Mouse (Mus musculus) mouse trophoblast stem cell (cell line): ENCODE measurements around the gene Klhl30.

Experiments used
- in situ Hi-C, 2 experiments: fragments of 300-500 bp; cut with MseI, MboI; formaldehyde crosslinking; loops; 2 replicates in 1 of 2; 3 replicates in 1 of 2; pipeline ENCODE4 v1.15.1; 2025

Gene Klhl30

GRCm38 (mm10) chr1:91364822-91365644, 14.2 kb downstream of the Klhl30 start:
- in situ Hi-C loops: no loop called here

- in situ Hi-C loops: no loop called here
Measured at GRCm38 (mm10) chr1:91365816-91366214, 15.0 kb downstream of the Klhl30 start.

DNA sequence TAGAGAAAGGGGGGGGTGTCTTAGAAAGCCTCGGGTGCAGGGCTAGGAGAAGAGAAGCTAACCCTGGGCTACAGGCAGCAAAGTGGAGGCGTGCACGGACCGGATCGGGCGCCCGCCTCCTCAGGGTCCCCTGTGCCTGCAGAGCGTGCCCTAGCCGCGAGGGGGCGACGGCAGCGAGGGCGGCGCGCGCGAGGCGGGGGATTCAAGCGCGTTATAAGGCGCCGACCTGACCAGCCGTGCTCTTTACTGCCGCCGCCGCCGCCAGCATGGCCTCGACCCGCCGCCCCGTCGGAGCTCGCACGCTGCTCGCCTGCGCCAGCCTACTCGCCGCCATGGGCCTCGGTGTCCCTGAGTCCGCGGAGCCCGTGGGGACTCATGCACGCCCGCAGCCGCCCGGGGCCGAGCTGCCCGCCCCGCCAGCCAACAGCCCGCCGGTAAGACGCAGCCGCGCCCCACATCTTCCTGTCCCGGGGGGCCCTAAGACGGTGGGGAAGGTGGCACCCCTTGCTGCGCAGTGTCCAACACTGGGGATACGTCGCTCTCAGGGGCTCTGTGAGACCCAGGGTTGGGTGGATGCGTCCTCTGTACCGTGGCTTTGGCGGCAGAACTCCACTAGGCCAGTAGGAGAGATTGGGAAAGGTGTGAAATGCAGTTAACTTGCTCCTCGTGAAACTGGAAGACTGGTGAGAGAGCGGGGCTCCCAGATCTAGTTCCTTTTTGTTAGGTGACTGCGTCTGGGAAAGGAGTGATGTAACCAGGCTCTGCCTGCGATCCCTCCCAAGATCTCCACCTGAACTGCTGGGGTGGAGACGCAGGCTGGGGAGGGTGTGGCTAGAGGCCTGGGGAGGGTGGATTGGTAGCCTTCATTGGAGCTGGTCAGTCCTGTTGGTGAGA, 15.6 kb downstream of the Klhl30 start, which contains the start of gene Erfe:
Gene Erfe (plus strand): TSS at position 216 of the 894 bp plus-strand sequence.
- in situ Hi-C loops: no loop called here

GRCm38 (mm10) chr1:91367295-91367694, 16.5 kb downstream of the Klhl30 start:
- in situ Hi-C loops: no loop called here

DNA sequence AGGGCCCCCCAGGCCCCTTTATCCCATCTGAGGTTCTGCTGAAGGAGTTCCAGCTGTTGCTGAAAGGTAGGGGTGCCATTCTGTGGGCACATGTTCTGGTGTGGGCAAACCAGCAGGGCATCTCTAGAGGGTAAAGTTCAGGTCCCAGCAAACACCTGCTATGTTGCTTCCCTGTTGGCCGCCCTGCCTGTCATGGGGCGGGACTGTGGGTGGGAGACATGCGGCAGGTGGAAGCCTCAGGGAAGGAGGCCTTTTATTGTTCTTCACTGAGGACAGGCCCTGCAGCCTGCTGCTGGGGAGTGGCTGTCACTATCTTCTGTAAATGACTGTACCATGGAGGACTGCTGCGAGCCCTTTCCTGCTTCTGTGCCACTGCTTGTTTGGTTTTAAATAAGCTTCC, 18.6 kb downstream of the Klhl30 start:
- in situ Hi-C loops: no loop called here

DNA sequence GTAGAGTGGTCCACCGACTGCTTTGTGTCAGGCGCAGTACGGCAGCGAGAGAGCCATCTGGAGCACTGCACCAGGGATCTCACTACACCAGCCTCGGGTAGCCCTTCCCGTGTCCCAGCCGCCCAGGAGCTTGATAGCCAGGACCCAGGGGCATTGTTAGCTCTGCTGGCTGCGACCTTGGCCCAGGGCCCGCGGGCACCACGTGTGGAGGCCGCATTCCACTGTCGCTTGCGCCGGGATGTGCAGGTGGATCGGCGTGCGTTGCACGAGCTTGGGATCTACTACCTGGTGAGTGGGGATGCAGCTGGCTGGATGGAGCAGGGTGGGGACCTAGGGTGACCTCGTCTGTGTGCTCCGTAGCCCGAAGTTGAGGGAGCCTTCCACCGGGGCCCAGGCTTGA, 19.2 kb downstream of the Klhl30 start:
- in situ Hi-C loops: no loop called here

DNA sequence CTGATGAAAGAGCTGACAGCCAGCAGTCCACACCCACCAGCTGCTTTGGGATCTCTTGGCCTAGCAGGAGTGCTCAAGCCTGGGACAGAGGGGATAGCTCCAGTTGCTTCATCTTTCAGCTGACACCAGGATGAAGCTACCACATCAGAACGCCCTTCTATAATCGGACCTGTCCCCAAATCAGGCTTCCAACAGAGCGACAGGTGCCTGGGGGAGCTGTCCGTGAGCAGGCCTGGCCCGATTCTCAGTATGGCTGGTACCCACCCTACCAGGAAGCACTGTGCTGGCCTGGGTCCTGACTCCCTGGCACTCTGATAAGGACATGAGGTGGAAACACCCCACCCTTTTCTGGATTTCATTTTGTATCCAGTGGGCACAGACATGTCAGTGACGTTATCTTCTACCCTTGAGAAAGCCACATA, 22.6 kb downstream of the Klhl30 start:
- in situ Hi-C loops: no loop called here

DNA sequence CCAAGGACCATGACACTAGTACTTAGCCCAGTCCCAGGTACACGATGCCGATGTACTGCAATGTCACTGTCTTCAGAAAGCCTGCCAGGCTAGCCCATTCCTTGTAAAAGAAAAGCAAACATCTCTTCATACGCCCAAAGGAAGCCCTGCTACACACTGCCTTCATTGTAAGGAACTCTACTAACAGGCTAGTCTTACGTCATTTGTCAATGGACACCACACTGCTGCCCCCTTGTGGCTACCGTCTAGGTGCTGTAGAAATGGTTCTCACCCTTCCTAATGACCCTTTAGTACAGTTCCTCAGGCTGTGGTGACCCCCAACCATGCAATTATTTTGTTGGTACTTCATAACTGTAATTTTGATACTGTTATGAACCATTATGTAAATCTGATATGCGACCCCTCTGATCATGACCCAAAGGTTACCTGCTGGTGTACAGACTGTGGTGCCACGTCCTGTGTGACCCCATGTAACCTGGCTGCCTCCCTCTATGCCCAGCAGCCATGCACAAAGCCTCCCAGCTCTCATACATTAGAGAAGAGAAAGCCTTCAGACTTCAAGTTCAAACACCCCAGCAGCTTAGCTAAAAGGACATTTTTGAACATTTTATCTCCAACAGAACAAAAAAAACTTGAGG, 29.8 kb downstream of the Klhl30 start:
- in situ Hi-C loops: no loop called here

- in situ Hi-C loops: no loop called here
Measured at GRCm38 (mm10) chr1:91381091-91381471, 30.3 kb downstream of the Klhl30 start.

GRCm38 (mm10) chr1:91390369-91390768, 39.6 kb downstream of the Klhl30 start:
- in situ Hi-C loops: no loop called here

DNA sequence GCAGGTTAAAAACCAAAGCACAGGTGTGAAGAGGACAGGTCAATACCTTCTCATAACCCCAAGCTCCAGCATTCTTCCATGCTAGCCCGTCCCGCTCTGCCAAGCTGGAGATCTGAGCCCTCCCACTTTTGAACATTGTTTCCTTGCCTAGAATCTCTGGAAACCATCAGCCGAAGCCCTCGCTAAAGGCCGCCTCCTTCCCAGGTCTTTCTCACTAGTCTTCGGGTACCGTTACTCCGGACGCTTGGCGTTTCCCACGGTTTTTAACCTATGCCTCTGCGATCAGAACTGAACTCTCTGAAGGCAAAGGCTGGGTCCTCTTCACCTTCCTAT, 47.1 kb downstream of the Klhl30 start:
- in situ Hi-C loops: no loop called here

- in situ Hi-C loops: no loop called here
Measured at GRCm38 (mm10) chr1:91398260-91399062, 47.6 kb downstream of the Klhl30 start, which contains the start of gene Ilkap. Gene Ilkap (minus strand): TSS chr1:91398815.

- in situ Hi-C loops: no loop called here
Measured at GRCm38 (mm10) chr1:91404976-91405375, 54.2 kb downstream of the Klhl30 start.

DNA sequence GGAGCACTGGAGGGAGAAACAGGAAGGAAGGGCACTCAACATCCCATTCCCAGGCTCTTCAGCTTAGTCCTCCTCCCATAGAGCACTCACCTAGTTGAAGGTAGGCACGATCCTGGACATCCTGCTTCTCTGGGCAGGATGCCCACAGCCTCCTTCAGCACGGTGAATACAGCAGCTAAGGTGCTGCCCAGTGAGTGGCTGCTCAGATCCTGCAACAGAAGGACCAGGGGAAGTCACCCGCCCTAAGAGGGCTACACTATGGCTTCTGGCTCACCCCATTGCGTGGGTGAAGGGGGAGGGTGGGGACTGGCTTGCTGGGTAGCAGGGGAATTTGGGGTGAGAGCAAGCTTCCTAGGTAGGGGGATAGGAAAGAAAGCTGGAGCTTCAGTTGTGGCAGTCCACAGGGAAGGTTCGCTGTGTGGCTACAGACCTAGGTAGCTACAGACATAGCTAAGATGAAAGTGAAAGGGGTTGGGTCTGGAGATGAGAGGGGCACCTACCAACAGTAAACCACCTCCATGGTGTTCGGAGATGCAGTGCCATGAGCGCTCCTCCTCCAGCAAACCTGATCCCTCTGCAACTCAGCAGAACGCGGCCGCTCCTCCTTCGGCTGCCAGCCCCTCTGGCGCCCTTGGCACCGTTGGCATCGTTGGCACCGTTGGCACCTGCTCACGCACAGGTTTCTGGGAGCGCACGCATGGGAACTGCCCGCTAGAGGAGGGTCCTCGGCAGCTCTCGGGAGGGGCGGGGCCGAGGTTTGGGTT, 54.8 kb downstream of the Klhl30 start:
- in situ Hi-C loops: no loop called here

DNA sequence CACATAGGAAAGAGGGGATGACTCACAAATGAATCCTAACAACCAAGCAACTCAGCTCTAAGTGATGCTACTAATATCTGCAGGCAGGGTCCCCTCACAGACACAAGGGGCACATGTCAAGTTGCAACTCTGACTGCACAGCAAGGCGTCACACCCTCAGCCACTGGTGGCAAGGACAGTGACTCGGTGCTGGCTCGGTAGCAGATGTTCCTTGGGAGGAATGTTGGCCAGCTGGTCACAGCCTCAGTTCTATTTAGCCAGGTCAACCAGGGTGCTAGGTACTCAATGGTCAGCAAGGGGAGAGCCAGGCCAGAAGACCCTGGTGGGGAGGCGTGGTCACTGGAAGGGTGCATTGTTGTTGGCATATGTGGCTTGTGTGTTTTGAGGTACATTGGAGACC, 57.0 kb downstream of the Klhl30 start:
- in situ Hi-C loops: no loop called here

DNA sequence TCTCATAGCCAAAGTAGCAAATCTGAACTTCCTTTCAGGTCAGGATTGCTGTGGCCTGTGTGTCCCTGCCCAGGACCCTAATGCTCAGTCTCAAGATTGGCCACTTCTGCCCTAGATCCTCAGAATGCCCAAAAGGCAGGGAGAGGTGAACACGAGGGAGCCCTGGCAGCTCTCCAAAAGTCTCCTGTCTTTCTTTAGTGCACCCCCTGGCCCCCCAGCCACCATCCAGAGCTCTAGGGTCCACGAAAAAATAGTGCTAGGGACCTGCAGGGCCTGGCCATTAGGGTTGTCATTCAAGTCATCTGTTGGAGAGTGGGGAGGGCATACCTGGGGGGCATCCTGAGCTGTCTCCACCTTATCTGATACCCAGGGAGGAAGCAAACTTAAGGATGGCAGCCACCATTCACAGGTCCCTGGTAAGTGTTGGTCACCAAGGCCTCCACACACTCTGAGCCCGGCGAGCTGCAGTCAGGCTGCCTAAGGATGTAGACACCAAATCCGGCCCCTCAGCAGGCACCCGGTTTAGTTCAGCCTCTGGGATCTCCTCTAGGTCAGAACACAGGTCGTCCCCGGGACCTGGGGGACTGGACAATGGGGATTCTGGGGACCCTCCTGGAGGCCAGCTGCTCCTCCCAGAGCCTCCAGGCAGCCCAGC, 60.9 kb downstream of the Klhl30 start:
- in situ Hi-C loops: no loop called here
